Mouse (Mus musculus) liver, embryonic 15.5 days (tissue): ENCODE data around the gene Gm20517. TPM values are rescaled to one million over a fixed set of nuclear protein-coding genes. Genes with fewer than 3 reads are reported as not detected.
A peak's percentile ranks its signal among the peaks of the same experiment; 100 is the strongest.

Experiments used
- ATAC-seq: fragments of 200-750 bp; cut with Nextera tagmentation; 2 replicates; pipeline ENCODE4 v1.8.0; 2017; ENCODE audit warnings: moderate number of reproducible peaks, mild to moderate bottlenecking, moderate library complexity; ENCODE audit not compliant: insufficient read depth
- H3K27ac ChIP-seq: fragments of 300-500 bp; sonication (generic); replicated peaks from 2 replicates; pipeline ENCODE4 v1.5.1; 2015; ENCODE audit warnings: mild to moderate bottlenecking, inconsistent platforms
- H3K27me3 ChIP-seq: fragments of 300-500 bp; sonication (generic); 2 replicates; pipeline ENCODE4 v1.6.1; 2015; ENCODE audit warnings: mild to moderate bottlenecking, inconsistent platforms
- H3K36me3 ChIP-seq: fragments of 300-500 bp; sonication (generic); replicated peaks from 2 replicates; pipeline ENCODE4 v1.6.1; 2015; ENCODE audit warnings: moderate library complexity, mild to moderate bottlenecking, inconsistent platforms
- H3K4me1 ChIP-seq: fragments of 300-500 bp; sonication (generic); replicated peaks from 2 replicates; pipeline ENCODE4 v1.6.1; 2015; ENCODE audit warnings: inconsistent platforms
- H3K4me2 ChIP-seq: fragments of 300-500 bp; sonication (generic); 2 replicates; pipeline ENCODE4 v1.6.1; 2015; ENCODE audit warnings: moderate library complexity, mild to moderate bottlenecking, inconsistent platforms
- H3K4me3 ChIP-seq: fragments of 300-500 bp; sonication (generic); replicated peaks from 2 replicates; pipeline ENCODE4 v1.5.1; 2015; ENCODE audit warnings: mild to moderate bottlenecking, inconsistent platforms
- H3K9ac ChIP-seq: fragments of 300-500 bp; sonication (generic); 2 replicates; pipeline ENCODE4 v1.6.1; 2015; ENCODE audit warnings: moderate library complexity, mild to moderate bottlenecking, inconsistent platforms
- H3K9me3 ChIP-seq: fragments of 300-500 bp; sonication (generic); replicated peaks from 2 replicates; pipeline ENCODE4 v1.6.1; 2016; ENCODE audit warnings: inconsistent platforms
- WGBS: fragments of 180-500 bp; shearing (Covaris S2); methylation state at CpG from one replicate; pipeline ENCODE4 v1.1.7; 2015; ENCODE audit warnings: mixed read lengths; ENCODE audit not compliant: insufficient replicate concordance; 5-methylcytosine and 5-hydroxymethylcytosine counted together
- polyA plus RNA-seq: library from polyadenylated mRNA; unstranded; fragments of >200 nt; fragmentation: Nextera tagmentation; extraction: Ambion mirVana; gene quantifications from 2 replicates; pipeline ENCODE4 v1.2.1, GENCODE M21; 2015

Gene Gm20517
- polyA plus RNA-seq, 1 experiment from 2014 or later = 2.4 TPM

DNA sequence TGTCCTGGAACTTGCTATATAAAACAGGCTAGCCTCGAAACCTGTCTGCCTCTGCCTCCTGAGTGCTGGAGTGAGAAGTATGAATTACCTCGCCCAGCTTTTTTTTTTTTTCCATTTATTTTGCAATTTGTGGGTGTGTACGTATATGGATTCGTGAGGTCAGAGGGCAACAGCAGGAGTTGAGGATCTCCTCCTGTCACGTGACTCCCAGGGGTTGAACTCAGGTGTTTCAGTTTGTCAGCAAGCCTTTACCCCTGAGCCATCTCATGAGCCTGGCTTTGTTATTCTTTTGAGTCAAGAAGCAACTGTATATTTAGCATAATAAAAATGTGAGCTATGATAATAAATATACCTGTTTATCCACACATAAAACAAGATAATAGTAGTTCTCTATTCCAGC lies 44.3 kb downstream of the Gm20517 start:
- Histone ChIP-seq H3K4me3 (no peak overlapping the region), H3K9ac (no peak overlapping the region), H3K4me2 (no peak overlapping the region), H3K27ac (no peak overlapping the region), H3K9me3 (no peaks in the 10 kb centered on the region), H3K27me3 (no peaks in the 10 kb centered on the region), H3K4me1 (peaks cover 6% of the 10 kb centered on the region; the same call in 1 of the 2 replicates), H3K36me3 (peaks cover 24% of the 10 kb centered on the region; the same call in 1 of the 2 replicates)
- ATAC-seq = no peak
- WGBS = 77% methylated on average over 5 of the region's 5 CpGs

GRCm38 (mm10) chr17:47657901-47658300 lies 46.5 kb downstream of the Gm20517 start:
- WGBS = 80% methylated on average over 4 of the region's 4 CpGs
- H3K4me1 ChIP-seq = peaks cover 6% of the 10 kb centered on the region; the same call in 1 of the 2 replicates
- H3K4me3 ChIP-seq = no peak overlapping the region
- no peaks in the 10 kb centered on the region for H3K27me3 ChIP-seq
- H3K4me2 ChIP-seq = no peak overlapping the region
- ATAC-seq = no peak
- no peaks in the 10 kb centered on the region for H3K9me3 ChIP-seq
- H3K36me3 ChIP-seq = peaks cover 16% of the 10 kb centered on the region; the same call in 1 of the 2 replicates
- H3K9ac ChIP-seq = no peak overlapping the region
- H3K27ac ChIP-seq = no peak overlapping the region

GRCm38 (mm10) chr17:47658741-47659243 lies 47.4 kb downstream of the Gm20517 start:
- Histone ChIP-seq H3K27ac (0 out of 2 replicates have a peak overlapping the region, but pooled peaks have one; percentile 7), H3K4me2 (no peak overlapping the region), H3K4me1 (peaks cover 6% of the 10 kb centered on the region; the same call in 1 of the 2 replicates), H3K36me3 (peaks cover 8% of the 10 kb centered on the region; the same call in 1 of the 2 replicates), H3K27me3 (no peaks in the 10 kb centered on the region), H3K4me3 (no peak overlapping the region), H3K9me3 (no peaks in the 10 kb centered on the region), H3K9ac (no peak overlapping the region)
- ATAC-seq = no peak
- 39% methylated on average over 3 of the region's 3 CpGs for WGBS

- 76% methylated on average over 9 of the region's 9 CpGs for WGBS
- Histone ChIP-seq H3K9ac (no peak overlapping the region), H3K27me3 (no peaks in the 10 kb centered on the region), H3K4me3 (no peak overlapping the region), H3K4me2 (no peak overlapping the region), H3K9me3 (no peaks in the 10 kb centered on the region), H3K4me1 (peaks cover 6% of the 10 kb centered on the region; the same call in 1 of the 2 replicates), H3K36me3 (0 out of 2 replicates have a peak, but pooled peaks cover 7% of the 10 kb centered on the region), H3K27ac (no peak overlapping the region)
- ATAC-seq = no peak
These were observed 51.8 kb downstream of the Gm20517 start for GRCm38 (mm10) chr17:47663009-47663713.

DNA sequence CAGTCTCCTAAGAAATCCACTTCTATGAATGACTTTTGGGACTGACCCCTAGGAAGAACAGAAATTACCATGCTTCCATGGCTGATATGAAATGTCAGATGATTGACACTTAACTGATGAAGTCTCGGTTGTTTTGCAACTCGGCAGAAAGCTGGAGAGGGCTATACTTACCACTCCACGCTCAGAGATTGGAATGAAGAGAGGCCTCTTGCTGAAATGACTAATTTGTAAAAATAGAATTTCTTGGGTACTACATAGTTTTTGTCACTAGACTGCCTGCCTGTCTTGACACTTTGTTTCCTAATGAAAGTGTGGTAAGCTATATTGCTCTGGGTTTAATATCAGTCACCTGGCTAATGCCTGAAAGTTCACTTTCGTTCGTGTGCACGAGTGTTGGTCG lies 53.1 kb downstream of the Gm20517 start:
- Histone ChIP-seq H3K4me3 (no peak overlapping the region), H3K9me3 (no peaks in the 10 kb centered on the region), H3K27ac (no peak overlapping the region), H3K9ac (no peak overlapping the region), H3K4me1 (no peaks in the 10 kb centered on the region), H3K4me2 (no peak overlapping the region), H3K36me3 (0 out of 2 replicates have a peak, but pooled peaks cover 7% of the 10 kb centered on the region), H3K27me3 (no peaks in the 10 kb centered on the region)
- ATAC-seq = no peak
- WGBS = 63% methylated on average over 7 of the region's 7 CpGs

GRCm38 (mm10) chr17:47669166-47669565 lies 57.8 kb downstream of the Gm20517 start:
- WGBS = 77% methylated on average over 4 of the region's 4 CpGs
- H3K36me3 ChIP-seq = peaks cover 23% of the 10 kb centered on the region
- no peak overlapping the region for H3K9ac ChIP-seq
- H3K4me1 ChIP-seq = peaks cover 13% of the 10 kb centered on the region; the same call in 1 of the 2 replicates
- no peaks in the 10 kb centered on the region for H3K9me3 ChIP-seq
- H3K4me3 ChIP-seq = no peak overlapping the region
- H3K27ac ChIP-seq = no peak overlapping the region
- H3K4me2 ChIP-seq = no peak overlapping the region
- no peak for ATAC-seq
- H3K27me3 ChIP-seq = peaks cover 33% of the 10 kb centered on the region

- Histone ChIP-seq H3K27me3 (peaks cover 33% of the 10 kb centered on the region), H3K9ac (no peak overlapping the region), H3K9me3 (no peaks in the 10 kb centered on the region), H3K4me1 (peaks cover 13% of the 10 kb centered on the region; the same call in 1 of the 2 replicates), H3K4me2 (peak overlapping the region; percentile 64), H3K36me3 (peaks cover 43% of the 10 kb centered on the region), H3K4me3 (peak overlapping the region; percentile 36; the same call in 1 of the 2 replicates), H3K27ac (no peak overlapping the region)
- ATAC-seq = no peak
- WGBS = 35% methylated on average over 14 of the region's 14 CpGs
These were observed 60.6 kb downstream of the Gm20517 start for GRCm38 (mm10) chr17:47671988-47672310.

DNA sequence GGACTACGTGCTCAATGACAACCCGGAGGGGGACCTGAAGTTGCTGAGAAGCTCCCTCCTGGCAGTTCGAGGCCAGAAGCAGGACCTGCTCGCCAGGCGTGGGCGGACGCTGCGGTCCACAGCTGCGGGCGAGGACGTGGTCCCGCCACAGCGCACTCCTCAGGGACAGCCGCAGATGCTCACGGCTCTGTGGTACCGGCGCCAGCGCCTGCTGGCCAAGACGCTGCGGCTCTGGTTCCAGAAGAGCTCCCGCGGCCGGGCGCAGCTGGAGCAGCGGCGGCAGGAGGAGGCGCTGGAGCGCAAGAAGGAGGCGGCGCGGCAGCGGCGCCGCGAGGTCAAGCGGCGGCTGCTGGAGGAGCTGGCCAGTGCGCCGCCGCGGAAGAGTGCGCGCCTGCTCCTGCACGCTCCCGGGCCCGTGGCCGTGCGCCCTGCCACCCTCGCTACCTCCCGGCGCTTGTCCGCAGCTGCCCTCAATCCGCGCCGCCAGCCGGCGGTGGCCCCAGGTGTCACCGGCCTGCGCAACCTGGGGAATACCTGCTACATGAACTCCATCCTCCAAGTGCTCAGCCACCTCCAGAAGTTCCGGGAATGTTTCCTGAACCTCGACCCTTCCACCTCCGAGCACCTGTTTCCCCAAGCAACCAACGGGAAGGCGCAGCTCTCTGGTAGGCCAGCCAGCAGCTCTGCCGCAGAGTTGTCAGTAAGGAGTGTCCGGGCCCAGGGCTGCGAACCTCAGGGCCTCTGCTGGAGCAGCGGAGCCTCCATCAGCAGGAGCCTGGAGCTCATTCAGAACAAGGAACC lies 61.1 kb downstream of the Gm20517 start:
- Histone ChIP-seq H3K4me1 (peaks cover 13% of the 10 kb centered on the region; the same call in 1 of the 2 replicates), H3K9ac (no peak overlapping the region), H3K27me3 (peaks cover 33% of the 10 kb centered on the region), H3K36me3 (peaks cover 49% of the 10 kb centered on the region), H3K4me2 (peak overlapping the region; percentile 64), H3K9me3 (no peaks in the 10 kb centered on the region), H3K4me3 (peak overlapping the region; percentile 36), H3K27ac (no peak overlapping the region)
- WGBS = 10% methylated on average over 63 of the region's 68 CpGs
- no peak for ATAC-seq

DNA sequence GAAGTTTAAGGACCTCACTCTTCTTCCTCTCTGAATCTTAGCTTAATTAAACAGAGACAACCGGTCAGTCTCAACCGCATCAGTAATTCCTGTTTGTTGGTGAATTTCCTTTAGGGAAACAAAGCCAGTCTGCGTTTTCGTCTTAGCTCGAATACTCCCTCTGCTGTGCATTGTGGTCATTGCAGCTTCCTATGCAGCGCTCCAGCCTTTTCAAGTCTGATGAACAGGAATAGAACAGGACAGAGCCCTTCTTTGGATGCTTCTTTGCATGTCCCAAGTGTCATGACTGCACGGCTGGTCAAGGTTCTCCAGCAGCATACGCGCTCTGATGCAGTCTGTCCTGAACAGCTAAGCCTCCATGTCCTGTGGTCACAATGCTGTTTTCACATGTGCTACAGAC lies 65.2 kb downstream of the Gm20517 start:
- H3K4me2 ChIP-seq = no peak overlapping the region
- H3K9ac ChIP-seq = no peak overlapping the region
- H3K27me3 ChIP-seq = peaks cover 16% of the 10 kb centered on the region
- no peak overlapping the region for H3K4me3 ChIP-seq
- H3K4me1 ChIP-seq = peaks cover 16% of the 10 kb centered on the region; the same call in 1 of the 2 replicates
- peaks cover 84% of the 10 kb centered on the region for H3K36me3 ChIP-seq
- H3K9me3 ChIP-seq = no peaks in the 10 kb centered on the region
- no peak overlapping the region for H3K27ac ChIP-seq
- 22% methylated on average over 9 of the region's 9 CpGs for WGBS
- ATAC-seq = no peak

DNA sequence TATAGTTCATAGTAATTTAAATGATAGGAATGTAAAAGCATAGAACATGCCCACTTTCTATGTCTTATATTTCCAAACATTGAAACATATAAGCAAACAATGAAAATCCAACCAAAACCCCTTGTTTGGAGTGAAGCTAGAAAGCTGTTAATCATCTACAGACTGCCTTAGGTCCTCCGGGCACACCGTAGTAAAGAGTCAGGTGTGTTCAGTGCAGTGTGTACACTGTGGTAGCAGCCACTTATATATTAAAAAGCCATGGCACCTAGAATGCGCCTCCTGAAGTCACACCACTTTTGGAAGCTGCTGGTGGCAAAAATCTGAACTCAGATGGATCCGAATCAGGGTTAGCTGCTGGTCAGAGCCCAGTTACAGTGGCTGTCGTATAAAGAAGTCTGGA lies 66.8 kb downstream of the Gm20517 start:
- Histone ChIP-seq H3K27me3 (peaks cover 1% of the 10 kb centered on the region; the same call in 1 of the 2 replicates), H3K4me3 (no peak overlapping the region), H3K9me3 (no peaks in the 10 kb centered on the region), H3K27ac (no peak overlapping the region; the same call in 1 of the 2 replicates), H3K9ac (no peak overlapping the region), H3K4me2 (no peak overlapping the region), H3K36me3 (peaks cover 90% of the 10 kb centered on the region), H3K4me1 (peaks cover 8% of the 10 kb centered on the region; the same call in 1 of the 2 replicates)
- peak; percentile 49; the same call in 1 of the 2 replicates for ATAC-seq
- 82% methylated on average over 5 of the region's 5 CpGs for WGBS

GRCm38 (mm10) chr17:47678702-47679101 lies 67.3 kb downstream of the Gm20517 start:
- no peak overlapping the region for H3K4me2 ChIP-seq
- peaks cover 90% of the 10 kb centered on the region for H3K36me3 ChIP-seq
- 73% methylated on average over 5 of the region's 5 CpGs for WGBS
- peaks cover 9% of the 10 kb centered on the region; the same call in 1 of the 2 replicates for H3K4me1 ChIP-seq
- no peaks in the 10 kb centered on the region for H3K27me3 ChIP-seq
- H3K27ac ChIP-seq = no peak overlapping the region; the same call in 1 of the 2 replicates
- ATAC-seq = no peak
- H3K4me3 ChIP-seq = no peak overlapping the region
- H3K9ac ChIP-seq = no peak overlapping the region
- no peaks in the 10 kb centered on the region for H3K9me3 ChIP-seq
